Mouse (Mus musculus): Measurements from ENCODE around the gene Adam23. TPM values are rescaled to one million over a fixed set of nuclear protein-coding genes. Genes with fewer than 3 reads are reported as not detected.

Adam23 gene
- total and polyA plus RNA-seq, 3 experiments = not detected

DNA sequence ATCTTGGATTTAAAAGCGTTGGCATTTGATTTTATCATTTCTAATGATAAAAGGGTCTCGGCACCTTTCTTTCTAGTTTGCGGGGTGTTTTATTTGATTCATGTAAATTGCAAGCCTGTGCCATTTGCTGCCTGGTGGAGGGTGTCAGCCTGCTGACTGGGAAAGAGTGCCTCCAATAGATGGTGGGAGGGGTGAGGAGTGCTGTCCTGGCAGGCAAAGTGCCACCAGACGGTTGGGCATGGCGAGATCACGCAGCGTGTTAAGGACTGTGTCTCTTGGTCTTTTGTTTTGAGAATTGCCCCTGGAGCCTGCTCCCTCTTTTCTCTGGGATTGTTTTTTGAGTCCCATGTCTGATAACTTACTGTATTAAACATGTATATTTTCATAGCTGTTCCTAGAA lies 126.5 kb downstream of the Adam23 start:
- Histone ChIP-seq H3K4me2 (ENCODE audit: insufficient read depth, low read depth, poor library complexity, severe bottlenecking) (no peak overlapping the region), H3K27ac (ENCODE audit: insufficient read depth, low read depth) (no peak overlapping the region), H3K4me3 (replicated peaks in 1 of 3; ENCODE audit: low read depth in 2 of 3, low read length in 2 of 3, poor library complexity in 1 of 3) (no peak overlapping the region), H3K4me1 (ENCODE audit: control insufficient read depth in 1 of 2, insufficient read depth in 2 of 2) (peaks cover 8 to 17% of the 10 kb centered on the region in 2 experiments; a peak in 3 of 4 replicates), H3K9me3 (replicated peaks; ENCODE audit: low read length) (no peaks in the 10 kb centered on the region), H3K36me3 (replicated peaks in 1 of 2; ENCODE audit: control insufficient read depth in 1 of 2, insufficient read depth in 1 of 2, low read length in 1 of 2) (no peaks in the 10 kb centered on the region), H3K9ac (ENCODE audit: insufficient read depth, low read depth) (no peak overlapping the region), H3K27me3 (replicated peaks) (no peaks in the 10 kb centered on the region), H3K79me2 (replicated peaks; ENCODE audit: control insufficient read depth, extremely low read depth, insufficient read depth, poor library complexity, severe bottlenecking) (no peaks in the 10 kb centered on the region)
- TF ChIP-seq NRF1 (IDR thresholded peaks at IDR 0.05; ENCODE audit: low read depth, low read length) (no peak), JUN (IDR thresholded peaks at IDR 0.05; ENCODE audit: insufficient read depth, low read depth, low read length) (no peak), POLR2A (IDR thresholded peaks at IDR 0.05; ENCODE audit: low read depth, low read length) (no peak)
- in situ Hi-C loops (cut with MboI; ENCODE audit: low pct_ligation_motif_present, low pct_unique_long_range_greater_than_20kb, low sequenced_read_pairs) = no loop called here
- dilution Hi-C loops (cut with MboI; ENCODE audit: extremely low pct_ligation_motif_present, extremely low pct_unique_long_range_greater_than_20kb, low sequenced_read_pairs) = no loop called here
- DNase-seq (ENCODE audit: extremely low read depth) = no peak

- Histone ChIP-seq H3K9ac (ENCODE audit: insufficient read depth, low read depth) (peak overlapping the region; percentile 54), H3K27ac (ENCODE audit: insufficient read depth, low read depth) (no peak overlapping the region), H3K9me3 (replicated peaks; ENCODE audit: low read length) (no peaks in the 10 kb centered on the region), H3K36me3 (replicated peaks in 1 of 2; ENCODE audit: control insufficient read depth in 1 of 2, insufficient read depth in 1 of 2, low read length in 1 of 2) (no peaks in the 10 kb centered on the region), H3K4me3 (replicated peaks in 1 of 3; ENCODE audit: low read depth in 2 of 3, low read length in 2 of 3, poor library complexity in 1 of 3) (no peak overlapping the region), H3K4me2 (ENCODE audit: insufficient read depth, low read depth, poor library complexity, severe bottlenecking) (peak overlapping the region; percentile 50), H3K79me2 (replicated peaks; ENCODE audit: control insufficient read depth, extremely low read depth, insufficient read depth, poor library complexity, severe bottlenecking) (no peaks in the 10 kb centered on the region), H3K4me1 (ENCODE audit: control insufficient read depth in 1 of 2, insufficient read depth in 2 of 2) (peaks cover 6 to 17% of the 10 kb centered on the region in 2 experiments; a peak in 3 of 4 replicates), H3K27me3 (replicated peaks) (no peaks in the 10 kb centered on the region)
- peak; percentile 84 for DNase-seq (ENCODE audit: extremely low read depth)
- dilution Hi-C loops (cut with MboI; ENCODE audit: extremely low pct_ligation_motif_present, extremely low pct_unique_long_range_greater_than_20kb, low sequenced_read_pairs) (no loop called here), in situ Hi-C loops (cut with MboI; ENCODE audit: low pct_ligation_motif_present, low pct_unique_long_range_greater_than_20kb, low sequenced_read_pairs) (no loop called here)
- no peak for TF ChIP-seq ELF1 (IDR thresholded peaks at IDR 0.05; ENCODE audit: low read depth, low read length)
- TF ChIP-seq RCOR1 (conservative IDR thresholded peaks at IDR 0.05; ENCODE audit: low read depth, low read length) = no peak
- no peak for TF ChIP-seq ZNF384 (IDR thresholded peaks at IDR 0.05; ENCODE audit: low read depth, low read length)
- peak; percentile 63; the same call in 1 of the 2 replicates for TF ChIP-seq JUND (conservative IDR thresholded peaks at IDR 0.05; ENCODE audit: low read depth, low read length)
- peak; percentile 79 for TF ChIP-seq USF2 (conservative IDR thresholded peaks at IDR 0.05; ENCODE audit: low read depth, low read length)
- no peak for TF ChIP-seq ZMIZ1 (IDR thresholded peaks at IDR 0.05; ENCODE audit: low read depth, low read length)
- peak; percentile 85 for TF ChIP-seq USF1 (IDR thresholded peaks at IDR 0.05; ENCODE audit: low read depth, low read length)
- TF ChIP-seq HCFC1 (IDR thresholded peaks at IDR 0.05; ENCODE audit: low read depth, low read length) = peak; percentile 33; the same call in 1 of the 2 replicates
- TF ChIP-seq EP300 (IDR thresholded peaks at IDR 0.05; ENCODE audit: low read length) = peak; percentile 38; the same call in 1 of the 2 replicates
- peak; percentile 82 for TF ChIP-seq IRF4 (IDR thresholded peaks at IDR 0.05; ENCODE audit: low read depth, low read length)
- peak; percentile 29; the same call in 1 of the 2 replicates for TF ChIP-seq NRF1 (IDR thresholded peaks at IDR 0.05; ENCODE audit: low read depth, low read length)
- TF ChIP-seq RAD21 (IDR thresholded peaks at IDR 0.05; ENCODE audit: low read depth, low read length) = no peak
- TF ChIP-seq SMC3 (IDR thresholded peaks at IDR 0.05; ENCODE audit: low read depth, low read length) = no peak
- TF ChIP-seq MXI1 (IDR thresholded peaks at IDR 0.05; ENCODE audit: low read depth, low read length) = peak; percentile 88
- TF ChIP-seq MAX (IDR thresholded peaks at IDR 0.05; ENCODE audit: low read length) = peak; percentile 72; the same call in 1 of the 2 replicates
- TF ChIP-seq BHLHE40 (IDR thresholded peaks at IDR 0.05; ENCODE audit: low read depth, low read length) = peak; percentile 93
- TF ChIP-seq CTCF (conservative IDR thresholded peaks at IDR 0.05 in 1 of 2, IDR thresholded peaks at IDR 0.05 in 1 of 2; ENCODE audit: low read depth in 2 of 2, low read length in 2 of 2) = no peak
- peak; percentile 79; the same call in 1 of the 2 replicates for TF ChIP-seq MYC (IDR thresholded peaks at IDR 0.05; ENCODE audit: low read depth, low read length)
- TF ChIP-seq ETS1 (conservative IDR thresholded peaks at IDR 0.05; ENCODE audit: low read depth, low read length) = peak; percentile 55
Observed at GRCm38 (mm10) chr1:63573432-63573831, 127.7 kb downstream of the Adam23 start.

Data from CH12.LX (cell line).